Mouse (Mus musculus): ENCODE data around the gene Podnl1.

- no peak for TF ChIP-seq CTCF (IDR thresholded peaks at IDR 0.05; ENCODE audit: low read depth)
- no peak for TF ChIP-seq EP300 (IDR thresholded peaks at IDR 0.05; ENCODE audit: low read depth)
Observed at GRCm38 (mm10) chr8:84098376-84098775, 27.4 kb upstream of the Podnl1 start.

Data from liver, embryonic 14.5 days (tissue).